Mouse (Mus musculus): ENCODE results near the gene Setd3. TPM values are rescaled to one million over a fixed set of nuclear protein-coding genes. Genes with fewer than 3 reads are reported as not detected.

Gene Setd3
- polyA plus RNA-seq, 1 experiment: 38.5 TPM

GRCm38 (mm10) chr12:108088253-108088652 lies 90.9 kb downstream of the Setd3 start:
- H3K4me3 ChIP-seq (ENCODE audit: insufficient read depth, low read depth, low read length): no peak overlapping the region
- TF ChIP-seq CTCF (conservative IDR thresholded peaks at IDR 0.05; ENCODE audit: insufficient read depth, insufficient read length, low read depth, low read length) (no peak), POLR2A (IDR thresholded peaks at IDR 0.05; ENCODE audit: low read depth, low read length) (no peak)
- no peaks in the 10 kb centered on the region for H3K36me3 ChIP-seq (ENCODE audit: control insufficient read depth, insufficient read depth, low read length)
- H3K27me3 ChIP-seq (replicated peaks; ENCODE audit: control insufficient read depth, insufficient read depth, low read length): no peaks in the 10 kb centered on the region
- H3K4me1 ChIP-seq (ENCODE audit: control insufficient read depth, insufficient read depth, low read length): no peaks in the 10 kb centered on the region
- no peak for DNase-seq
- 74% methylated on average over 9 of the region's 9 CpGs for WGBS
- no peak overlapping the region for H3K27ac ChIP-seq (ENCODE audit: insufficient read depth, low read depth, low read length)

- TF ChIP-seq CTCF (conservative IDR thresholded peaks at IDR 0.05; ENCODE audit: insufficient read depth, insufficient read length, low read depth, low read length) (no peak), POLR2A (IDR thresholded peaks at IDR 0.05; ENCODE audit: low read depth, low read length) (no peak)
- WGBS: 70% methylated on average over 2 of the region's 2 CpGs
Measured at GRCm38 (mm10) chr12:108087489-108087888, 91.6 kb downstream of the Setd3 start.

GRCm38 (mm10) chr12:108078122-108078752 lies 100.9 kb downstream of the Setd3 start:
- Histone ChIP-seq H3K27me3 (replicated peaks; ENCODE audit: control insufficient read depth, insufficient read depth, low read length) (no peaks in the 10 kb centered on the region), H3K27ac (ENCODE audit: insufficient read depth, low read depth, low read length) (no peak overlapping the region), H3K36me3 (ENCODE audit: control insufficient read depth, insufficient read depth, low read length) (no peaks in the 10 kb centered on the region), H3K4me3 (ENCODE audit: insufficient read depth, low read depth, low read length) (no peak overlapping the region), H3K4me1 (ENCODE audit: control insufficient read depth, insufficient read depth, low read length) (no peaks in the 10 kb centered on the region)
- WGBS: 63% methylated on average over 10 of the region's 10 CpGs
- DNase-seq: peak; percentile 13
- TF ChIP-seq POLR2A (IDR thresholded peaks at IDR 0.05; ENCODE audit: low read depth, low read length): no peak
- TF ChIP-seq CTCF (conservative IDR thresholded peaks at IDR 0.05; ENCODE audit: insufficient read depth, insufficient read length, low read depth, low read length): peak; percentile 44; the same call in 1 of the 2 replicates

More at GRCm38 (mm10) chr12:108087489-108087888, 91.6 kb downstream of the Setd3 start:
- DNase-seq: no peak
- Histone ChIP-seq H3K4me1 (ENCODE audit: control insufficient read depth, insufficient read depth, low read length) (no peaks in the 10 kb centered on the region), H3K27me3 (replicated peaks; ENCODE audit: control insufficient read depth, insufficient read depth, low read length) (no peaks in the 10 kb centered on the region), H3K27ac (ENCODE audit: insufficient read depth, low read depth, low read length) (no peak overlapping the region), H3K4me3 (ENCODE audit: insufficient read depth, low read depth, low read length) (no peak overlapping the region), H3K36me3 (ENCODE audit: control insufficient read depth, insufficient read depth, low read length) (no peaks in the 10 kb centered on the region)

GRCm38 (mm10) chr12:108072907-108073306 lies 106.2 kb downstream of the Setd3 start:
- no peak for DNase-seq
- H3K36me3 ChIP-seq (ENCODE audit: control insufficient read depth, insufficient read depth, low read length): no peaks in the 10 kb centered on the region
- TF ChIP-seq POLR2A (IDR thresholded peaks at IDR 0.05; ENCODE audit: low read depth, low read length): no peak
- no peak for TF ChIP-seq CTCF (conservative IDR thresholded peaks at IDR 0.05; ENCODE audit: insufficient read depth, insufficient read length, low read depth, low read length)
- 67% methylated on average over 5 of the region's 5 CpGs for WGBS
- H3K27ac ChIP-seq (ENCODE audit: insufficient read depth, low read depth, low read length): no peak overlapping the region
- no peak overlapping the region for H3K4me3 ChIP-seq (ENCODE audit: insufficient read depth, low read depth, low read length)
- H3K4me1 ChIP-seq (ENCODE audit: control insufficient read depth, insufficient read depth, low read length): no peaks in the 10 kb centered on the region
- no peaks in the 10 kb centered on the region for H3K27me3 ChIP-seq (replicated peaks; ENCODE audit: control insufficient read depth, insufficient read depth, low read length)

GRCm38 (mm10) chr12:108070685-108071662 lies 108.1 kb downstream of the Setd3 start:
- TF ChIP-seq CTCF (conservative IDR thresholded peaks at IDR 0.05; ENCODE audit: insufficient read depth, insufficient read length, low read depth, low read length) (no peak), POLR2A (IDR thresholded peaks at IDR 0.05; ENCODE audit: low read depth, low read length) (no peak)
- 37% methylated on average over 21 of the region's 21 CpGs for WGBS
- H3K27ac ChIP-seq (ENCODE audit: insufficient read depth, low read depth, low read length): no peak overlapping the region
- no peaks in the 10 kb centered on the region for H3K4me1 ChIP-seq (ENCODE audit: control insufficient read depth, insufficient read depth, low read length)
- no peak for DNase-seq
- no peak overlapping the region for H3K4me3 ChIP-seq (ENCODE audit: insufficient read depth, low read depth, low read length)
- H3K36me3 ChIP-seq (ENCODE audit: control insufficient read depth, insufficient read depth, low read length): no peaks in the 10 kb centered on the region
- H3K27me3 ChIP-seq (replicated peaks; ENCODE audit: control insufficient read depth, insufficient read depth, low read length): no peaks in the 10 kb centered on the region

- Histone ChIP-seq H3K36me3 (ENCODE audit: control insufficient read depth, insufficient read depth, low read length) (no peaks in the 10 kb centered on the region), H3K4me1 (ENCODE audit: control insufficient read depth, insufficient read depth, low read length) (no peaks in the 10 kb centered on the region), H3K27me3 (replicated peaks; ENCODE audit: control insufficient read depth, insufficient read depth, low read length) (no peaks in the 10 kb centered on the region), H3K4me3 (ENCODE audit: insufficient read depth, low read depth, low read length) (no peak overlapping the region), H3K27ac (ENCODE audit: insufficient read depth, low read depth, low read length) (no peak overlapping the region)
- TF ChIP-seq CTCF (conservative IDR thresholded peaks at IDR 0.05; ENCODE audit: insufficient read depth, insufficient read length, low read depth, low read length) (no peak), POLR2A (IDR thresholded peaks at IDR 0.05; ENCODE audit: low read depth, low read length) (no peak)
- no peak for DNase-seq
- WGBS: 63% methylated on average over 6 of the region's 6 CpGs
Measured at GRCm38 (mm10) chr12:108069504-108069903, 109.6 kb downstream of the Setd3 start.
